Mouse (Mus musculus) erythroblast, embryonic 14.5 days (primary cell): ENCODE measurements around the gene Dop1a. TPM values are rescaled to one million over a fixed set of nuclear protein-coding genes. Genes with fewer than 3 reads are reported as not detected.
A peak's percentile ranks its signal among the peaks of the same experiment; 100 is the strongest.

Source experiments
- H3K27me3 ChIP-seq: 2 replicates; pipeline ENCODE4 v1.6.1; 2012; ENCODE audit warnings: inconsistent platforms; ENCODE audit not compliant: control insufficient read depth
- H3K36me3 ChIP-seq: 2 replicates; pipeline ENCODE4 v1.6.1; 2012; ENCODE audit warnings: mild to moderate bottlenecking, inconsistent platforms; ENCODE audit not compliant: control insufficient read depth
- H3K4me1 ChIP-seq: 2 replicates; pipeline ENCODE4 v1.6.1; 2012; ENCODE audit warnings: inconsistent platforms; ENCODE audit not compliant: control insufficient read depth
- H3K4me3 ChIP-seq: replicated peaks from 2 replicates; pipeline ENCODE3; 2012; ENCODE audit warnings: moderate library complexity, mild to moderate bottlenecking, inconsistent platforms
- H3K9me3 ChIP-seq: 2 replicates; pipeline ENCODE4 v1.6.1; 2012; ENCODE audit warnings: low read length, inconsistent platforms, mixed read lengths; ENCODE audit not compliant: control insufficient read depth
- GATA1 ChIP-seq: IDR thresholded peaks from 2 replicates; pipeline ENCODE4 v1.6.1; 2012; ENCODE audit warnings: low read length, inconsistent platforms, mixed read lengths
- TAL1 ChIP-seq: IDR thresholded peaks from 3 replicates; pipeline ENCODE4 v1.6.1; 2012; ENCODE audit warnings: low read length, inconsistent platforms, mixed read lengths
- polyA plus RNA-seq: library from polyadenylated mRNA; stranded (reverse); fragments of >175 nt; gene quantifications from 2 replicates; pipeline ENCODE4 v1.2.3, GENCODE M21; 2012

Gene Dop1a
- polyA plus RNA-seq, 1 experiment = 0.15 TPM

GRCm38 (mm10) chr9:86534071-86534470 lies 67.1 kb downstream of the Dop1a start:
- H3K36me3 ChIP-seq = peaks cover 23% of the 10 kb centered on the region
- H3K9me3 ChIP-seq = no peaks in the 10 kb centered on the region
- no peak for TF ChIP-seq GATA1
- TF ChIP-seq TAL1 = no peak
- no peak overlapping the region for H3K4me3 ChIP-seq
- H3K4me1 ChIP-seq = no peaks in the 10 kb centered on the region
- H3K27me3 ChIP-seq = no peaks in the 10 kb centered on the region

- Histone ChIP-seq H3K9me3 (no peaks in the 10 kb centered on the region), H3K27me3 (no peaks in the 10 kb centered on the region), H3K4me1 (no peaks in the 10 kb centered on the region), H3K36me3 (peaks cover 37% of the 10 kb centered on the region), H3K4me3 (no peak overlapping the region)
- TF ChIP-seq GATA1 = no peak
- no peak for TF ChIP-seq TAL1
These were observed 76.5 kb downstream of the Dop1a start for GRCm38 (mm10) chr9:86543451-86543850.

GRCm38 (mm10) chr9:86544559-86544958 lies 77.6 kb downstream of the Dop1a start:
- H3K27me3 ChIP-seq = no peaks in the 10 kb centered on the region
- no peaks in the 10 kb centered on the region for H3K4me1 ChIP-seq
- no peak overlapping the region for H3K4me3 ChIP-seq
- TF ChIP-seq TAL1 (no peak), GATA1 (no peak)
- no peaks in the 10 kb centered on the region for H3K9me3 ChIP-seq
- peaks cover 46% of the 10 kb centered on the region for H3K36me3 ChIP-seq

DNA sequence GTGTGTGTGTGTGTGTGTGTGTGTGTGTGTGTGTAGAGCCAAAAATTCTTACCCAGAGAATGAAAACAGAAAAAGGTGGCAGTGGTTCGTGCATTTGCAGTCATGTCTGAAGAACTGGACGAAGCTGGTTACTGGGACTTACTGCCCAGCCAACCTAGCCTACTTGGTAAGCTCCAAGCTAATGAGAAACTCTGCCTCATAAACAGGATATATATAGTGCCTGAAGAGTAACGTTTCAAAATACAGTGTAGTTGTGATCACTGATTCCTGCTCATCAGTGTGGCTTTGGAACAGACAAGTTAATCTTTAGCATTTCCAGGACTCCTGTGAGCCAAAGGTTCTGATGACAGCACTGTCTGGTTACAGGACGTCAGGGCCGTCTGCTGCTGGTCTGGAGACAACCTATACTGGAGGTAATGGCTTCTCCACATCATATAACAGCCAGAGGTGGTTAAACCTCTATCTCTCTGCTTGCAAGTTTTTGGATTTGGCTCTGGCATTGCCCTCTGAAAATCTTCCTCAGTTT lies 82.7 kb downstream of the Dop1a start:
- H3K9me3 ChIP-seq = no peaks in the 10 kb centered on the region
- H3K4me1 ChIP-seq = no peaks in the 10 kb centered on the region
- H3K36me3 ChIP-seq = peaks cover 53% of the 10 kb centered on the region
- H3K27me3 ChIP-seq = no peaks in the 10 kb centered on the region
- TF ChIP-seq TAL1 = no peak
- TF ChIP-seq GATA1 = no peak
- no peak overlapping the region for H3K4me3 ChIP-seq

DNA sequence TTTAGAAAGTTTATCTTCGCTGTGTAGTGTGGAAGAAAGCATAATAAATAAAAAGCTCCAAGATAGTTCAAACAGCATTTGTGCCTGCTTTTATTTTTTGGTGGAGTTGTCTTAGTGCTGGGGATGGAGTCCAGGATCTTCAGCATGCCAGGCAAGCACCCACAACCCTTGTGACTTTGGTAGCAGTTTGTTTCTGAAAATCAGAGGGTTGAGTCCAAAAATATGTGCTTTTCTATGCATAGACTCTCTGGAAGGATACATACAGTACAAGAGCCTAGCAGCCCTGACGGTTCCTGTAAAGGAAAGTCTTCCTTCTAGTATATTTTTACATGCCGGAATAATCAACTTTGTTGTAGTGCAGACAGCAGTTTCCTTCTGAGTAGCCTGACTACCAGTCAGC lies 83.8 kb downstream of the Dop1a start:
- H3K4me3 ChIP-seq = no peak overlapping the region
- no peaks in the 10 kb centered on the region for H3K9me3 ChIP-seq
- peaks cover 55% of the 10 kb centered on the region for H3K36me3 ChIP-seq
- H3K27me3 ChIP-seq = no peaks in the 10 kb centered on the region
- TF ChIP-seq TAL1 (no peak), GATA1 (no peak)
- no peaks in the 10 kb centered on the region for H3K4me1 ChIP-seq

- TF ChIP-seq TAL1 (no peak), GATA1 (no peak)
- Histone ChIP-seq H3K36me3 (peaks cover 53% of the 10 kb centered on the region), H3K4me3 (no peak overlapping the region), H3K9me3 (no peaks in the 10 kb centered on the region), H3K4me1 (no peaks in the 10 kb centered on the region), H3K27me3 (no peaks in the 10 kb centered on the region)
These were observed 86.9 kb downstream of the Dop1a start for GRCm38 (mm10) chr9:86553886-86554285.

DNA sequence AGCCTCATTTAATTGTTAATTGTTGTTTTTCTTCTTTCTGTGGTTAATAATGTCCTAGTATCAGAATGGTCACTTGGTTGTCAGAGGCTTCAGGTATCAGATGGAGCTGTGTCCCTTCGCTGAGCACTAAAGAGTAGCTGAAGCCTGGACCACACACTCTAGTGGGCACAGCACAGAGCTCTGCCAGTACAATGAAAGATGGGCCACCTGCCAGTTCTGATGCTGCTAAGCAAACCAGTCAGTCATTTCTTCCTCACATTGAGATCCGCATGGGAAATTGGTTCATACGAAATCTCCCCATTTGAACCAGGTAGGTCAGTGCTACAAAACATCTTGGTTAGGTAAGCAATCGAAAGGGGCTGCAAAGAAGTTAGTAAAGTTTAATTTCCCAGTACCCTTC lies 87.7 kb downstream of the Dop1a start:
- no peaks in the 10 kb centered on the region for H3K9me3 ChIP-seq
- H3K36me3 ChIP-seq = peaks cover 47% of the 10 kb centered on the region
- H3K27me3 ChIP-seq = no peaks in the 10 kb centered on the region
- H3K4me3 ChIP-seq = no peak overlapping the region
- H3K4me1 ChIP-seq = no peaks in the 10 kb centered on the region
- TF ChIP-seq TAL1 = no peak
- TF ChIP-seq GATA1 = no peak

- H3K27me3 ChIP-seq = no peaks in the 10 kb centered on the region
- no peak overlapping the region for H3K4me3 ChIP-seq
- peaks cover 36% of the 10 kb centered on the region for H3K36me3 ChIP-seq
- H3K9me3 ChIP-seq = no peaks in the 10 kb centered on the region
- TF ChIP-seq GATA1 = no peak
- TF ChIP-seq TAL1 = no peak
- H3K4me1 ChIP-seq = no peaks in the 10 kb centered on the region
These were observed 93.6 kb downstream of the Dop1a start for GRCm38 (mm10) chr9:86560543-86560942.

- Histone ChIP-seq H3K4me1 (peaks cover 22% of the 10 kb centered on the region), H3K4me3 (no peak overlapping the region), H3K9me3 (no peaks in the 10 kb centered on the region), H3K36me3 (peaks cover 10% of the 10 kb centered on the region), H3K27me3 (no peaks in the 10 kb centered on the region)
- TF ChIP-seq TAL1 (no peak), GATA1 (no peak)
These were observed 102.5 kb downstream of the Dop1a start for GRCm38 (mm10) chr9:86569314-86569910.

- Histone ChIP-seq H3K4me1 (peaks cover 22% of the 10 kb centered on the region), H3K27me3 (no peaks in the 10 kb centered on the region), H3K4me3 (peak overlapping the region; percentile 87), H3K36me3 (peaks cover 8% of the 10 kb centered on the region), H3K9me3 (no peaks in the 10 kb centered on the region)
- TF ChIP-seq GATA1 (no peak), TAL1 (no peak)
These were observed 103.4 kb downstream of the Dop1a start for GRCm38 (mm10) chr9:86570261-86570890.
